Mouse (Mus musculus) activated CD4-positive, CD25-positive, alpha-beta regulatory T cell, adult 4 months (primary cell): Measurements from ENCODE around the gene Gpcpd1. TPM values are rescaled to one million over a fixed set of nuclear protein-coding genes. Genes with fewer than 3 reads are reported as not detected.

Experiments used
- polyA plus RNA-seq, 2 experiments: library from polyadenylated mRNA; unstranded; fragments of 100-300 nt; shearing (Covaris generic); gene quantifications; one replicate each; pipeline ENCODE4 v1.2.1; 2017

Gene Gpcpd1
- polyA plus RNA-seq, 2 experiments from 2014 or later, result 50.6 to 63.3 TPM

Other genes starting within 250 kb of the Gpcpd1 start
- gene Prokr2, start 202.3 kb downstream of the Gpcpd1 start, polyA plus RNA-seq, result under 1 TPM in 1 of 2 experiments, not detected in 1; 0.21 TPM
- gene Shld1, start 99.2 kb upstream of the Gpcpd1 start, polyA plus RNA-seq, result 10 to 100 TPM; 27.2 to 28.1 TPM
- under 1 TPM in 1 of 2 experiments, not detected in 1; 0.16 TPM for gene Chgb, start 193.5 kb upstream of the Gpcpd1 start, polyA plus RNA-seq
- gene Trmt6, start 228.3 kb upstream of the Gpcpd1 start, polyA plus RNA-seq, result 10 to 100 TPM; 41.9 to 47.2 TPM
- 1 to 10 TPM; 1.1 to 3.2 TPM for gene Mcm8, start 228.4 kb upstream of the Gpcpd1 start, polyA plus RNA-seq